Mouse (Mus musculus) layer of hippocampus, adult 11-12 months (tissue): ENCODE data around the gene Zfp954.
A peak's percentile ranks its signal among the peaks of the same experiment; 100 is the strongest.
"Not testable (repeated sequence)": the region's sequence is repeated elsewhere in the genome, so short reads cannot be mapped to it uniquely, and the experiment has no call there.

Experiments
- DNase-seq: peaks from one replicate; pipeline ENCODE4 v3.0.0; 2022; ENCODE audit warnings: low spot score

The Zfp954 gene

GRCm38 (mm10) chr7:7120921-7121601, at the start of gene Zfp954:
Gene Zfp954, minus strand, starts transcription at chr7:7121488.
- DNase-seq: peak; percentile 91

- no peak for DNase-seq
These were observed 24.8 kb upstream of the Zfp954 start for GRCm38 (mm10) chr7:7145991-7146608.

- DNase-seq: no peak
These were observed 22.9 kb upstream of the Zfp954 start for GRCm38 (mm10) chr7:7144215-7144614.

- DNase-seq: peak; percentile 60
These were observed 15.1 kb upstream of the Zfp954 start, which contains the start of gene Zfp773 for GRCm38 (mm10) chr7:7136379-7136866. Gene Zfp773, minus strand, starts transcription at chr7:7136755.

DNA sequence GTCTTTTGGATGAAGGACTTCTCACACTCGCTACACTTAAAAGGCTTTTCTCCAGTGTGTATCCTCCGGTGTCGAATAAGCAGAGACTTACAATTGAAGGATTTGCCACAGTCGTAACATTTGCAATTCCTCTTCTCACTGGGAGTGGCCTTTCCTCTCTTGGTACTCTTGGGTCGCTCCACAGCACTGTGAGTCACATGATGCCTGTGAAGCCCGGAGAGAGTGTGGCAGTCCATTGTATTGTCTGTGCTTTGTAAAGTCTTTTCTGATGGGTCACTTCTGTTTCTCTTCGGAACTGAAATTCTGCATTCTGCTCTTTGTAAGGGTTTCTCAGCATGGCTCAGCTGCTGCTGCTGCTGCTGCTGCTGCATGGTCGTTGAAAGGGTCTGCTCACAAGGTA, 11.5 kb upstream of the Zfp954 start:
- no peak for DNase-seq

DNA sequence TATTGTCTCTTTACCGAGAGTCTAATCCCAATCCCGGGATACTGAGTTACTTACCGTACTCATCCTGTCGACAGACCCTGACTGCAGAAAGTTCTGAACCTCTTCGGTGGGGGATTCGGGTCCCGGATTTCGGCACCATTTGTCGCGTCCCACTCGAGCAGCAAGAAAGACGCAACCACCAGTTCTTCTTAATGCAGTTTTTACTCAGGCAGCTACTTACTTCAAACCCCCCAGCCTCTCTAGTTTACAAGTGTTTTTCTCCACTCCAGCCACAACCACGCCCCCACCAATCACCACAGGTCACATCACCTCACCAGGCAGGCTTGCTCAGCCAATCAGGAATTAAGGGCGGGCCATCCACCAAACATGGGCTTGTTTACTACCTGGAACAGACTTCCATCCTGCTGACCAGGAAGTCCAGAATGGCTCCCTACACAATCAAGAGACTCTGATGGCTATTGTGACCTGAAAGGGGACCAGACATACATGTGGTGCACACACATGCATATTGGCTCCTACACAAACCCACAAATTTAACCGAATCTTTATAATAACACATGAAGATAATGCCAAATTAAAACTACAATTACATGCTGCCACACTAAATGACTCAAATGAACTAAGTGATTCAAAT, 9.3 kb upstream of the Zfp954 start:
- not testable (repeated sequence) for DNase-seq

DNA sequence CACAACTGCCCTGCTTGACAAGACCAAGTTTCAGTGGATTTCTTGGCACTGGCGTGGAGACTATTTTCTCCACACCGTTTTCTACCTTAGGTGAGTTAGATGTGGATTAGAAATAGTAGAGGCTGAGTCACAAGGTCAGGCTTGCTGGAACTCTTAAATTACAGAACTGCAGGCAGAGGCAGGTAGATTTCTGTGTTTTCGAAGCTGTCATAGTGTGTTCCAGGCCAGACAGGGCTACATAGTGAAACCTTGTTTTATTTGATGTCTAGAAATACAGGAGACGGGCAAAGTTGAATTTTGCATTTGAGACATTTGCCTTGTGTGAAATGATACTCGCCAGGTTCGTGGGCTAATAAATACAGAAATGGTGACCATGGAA, 303 bp upstream of the Zfp954 start:
- no peak for DNase-seq

GRCm38 (mm10) chr7:7118441-7118840, 2.8 kb downstream of the Zfp954 start:
- no peak for DNase-seq

GRCm38 (mm10) chr7:7108501-7108900, 12.8 kb downstream of the Zfp954 start:
- DNase-seq: no peak
